Mouse (Mus musculus) ES-Bruce4 (cell line): ENCODE results near the gene Arl4c.

Source experiments
- CTCF ChIP-seq: IDR thresholded peaks from one replicate; pipeline ENCODE4 v1.8.1; 2011; ENCODE audit warnings: low read depth, low read length
- EP300 ChIP-seq: IDR thresholded peaks from 2 replicates; pipeline ENCODE4 v1.6.1; 2011; ENCODE audit warnings: low read depth, low read length; ENCODE audit not compliant: insufficient read depth
- POLR2A ChIP-seq: IDR thresholded peaks from one replicate; pipeline ENCODE4 v1.8.1; 2011; ENCODE audit warnings: low read length; ENCODE audit not compliant: insufficient read depth

DNA sequence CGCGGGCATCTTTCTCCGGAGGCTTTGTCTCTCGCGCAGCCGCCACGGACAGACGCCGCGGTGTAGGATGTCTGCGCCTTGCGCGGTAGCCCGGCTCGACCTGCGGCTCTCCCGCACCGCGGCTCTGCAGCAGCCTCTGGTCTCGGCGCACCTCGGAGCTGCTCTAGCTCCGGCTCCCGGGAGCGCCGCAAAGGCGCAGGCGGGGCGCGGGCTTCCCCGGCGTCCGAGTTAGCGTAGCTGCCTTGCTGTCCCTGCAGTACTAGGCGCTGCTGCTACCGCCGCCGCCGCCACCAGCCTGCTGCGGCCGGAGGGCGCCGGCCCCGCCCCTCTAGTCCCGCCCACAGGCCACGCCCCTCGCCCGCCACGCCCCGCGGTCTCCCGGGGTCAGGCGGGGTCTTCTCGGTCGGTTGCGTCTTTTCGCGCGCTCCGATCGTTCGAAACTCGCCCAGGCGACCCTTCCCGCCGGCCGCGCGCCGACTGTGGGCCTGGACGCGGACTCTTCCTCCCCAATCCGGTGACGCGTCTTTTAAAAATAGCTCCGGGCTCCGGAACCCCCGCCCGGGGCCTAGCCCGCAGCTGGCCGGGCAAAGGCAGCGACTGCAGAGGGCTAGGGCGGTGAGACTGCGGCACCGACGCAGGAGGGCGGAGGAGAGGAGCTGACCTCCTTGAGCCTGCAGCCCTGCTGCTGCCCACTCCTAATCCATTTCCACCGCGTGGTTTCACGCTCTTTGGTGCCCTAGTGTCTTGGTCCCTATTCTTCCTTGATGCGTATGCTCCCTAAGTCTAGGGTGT, at the start of gene Arl4c:
- TF ChIP-seq POLR2A, result no peak
- no peak for TF ChIP-seq CTCF
- no peak for TF ChIP-seq EP300
